Mouse (Mus musculus): ENCODE data around the gene Cdh3.

- TF ChIP-seq CTCF (conservative IDR thresholded peaks at IDR 0.05; ENCODE audit: low read length) (no peak), NANOG (IDR thresholded peaks at IDR 0.05; ENCODE audit: borderline replicate concordance, low read length) (no peak)
Measured at GRCm38 (mm10) chr8:106529885-106530482, 19.3 kb downstream of the Cdh3 start.
